Mouse (Mus musculus) forebrain, postnatal 0 days (tissue): ENCODE results near the gene Btla. TPM values are rescaled to one million over a fixed set of nuclear protein-coding genes. Genes with fewer than 3 reads are reported as not detected.

Experiments used
- ATAC-seq: fragments of 200-750 bp; cut with Nextera tagmentation; 2 replicates; pipeline ENCODE4 v1.8.0; 2017; ENCODE audit warnings: mild to moderate bottlenecking, moderate library complexity
- DNase-seq: peaks from one replicate; pipeline ENCODE4 v3.0.0-alpha.2; 2015
- H3K27ac ChIP-seq: fragments of 300-500 bp; sonication (generic); 2 replicates; pipeline ENCODE4 v1.5.1; 2014; ENCODE audit warnings: low read depth, mild to moderate bottlenecking, antibody characterized with exemption, low read length, moderate library complexity, mixed read lengths
- H3K27me3 ChIP-seq: fragments of 300-500 bp; sonication (generic); 2 replicates; pipeline ENCODE4 v1.6.1; 2014; ENCODE audit warnings: mild to moderate bottlenecking, low read length, mixed read lengths; ENCODE audit not compliant: insufficient read depth
- H3K36me3 ChIP-seq: fragments of 300-500 bp; sonication (generic); 2 replicates; pipeline ENCODE4 v1.6.1; 2014; ENCODE audit warnings: mild to moderate bottlenecking, moderate library complexity; ENCODE audit not compliant: insufficient read depth
- H3K4me1 ChIP-seq: fragments of 300-500 bp; sonication (generic); 2 replicates; pipeline ENCODE4 v1.6.1; 2014; ENCODE audit warnings: antibody characterized with exemption; ENCODE audit not compliant: insufficient read depth
- H3K4me2 ChIP-seq: fragments of 300-500 bp; sonication (generic); 2 replicates; pipeline ENCODE4 v1.6.1; 2014; ENCODE audit warnings: low read depth, mild to moderate bottlenecking, moderate library complexity
- H3K4me3 ChIP-seq: fragments of 300-500 bp; sonication (generic); 2 replicates; pipeline ENCODE4 v1.5.1; 2014; ENCODE audit warnings: low read depth, low read length, mixed read lengths
- H3K9ac ChIP-seq: fragments of 300-500 bp; sonication (generic); 2 replicates; pipeline ENCODE4 v1.6.1; 2014; ENCODE audit warnings: mild to moderate bottlenecking
- H3K9me3 ChIP-seq: fragments of 300-500 bp; sonication (generic); 2 replicates; pipeline ENCODE4 v1.6.1; 2016; ENCODE audit warnings: low read length
- CTCF ChIP-seq: sonication (generic); IDR thresholded peaks from 2 replicates; pipeline ENCODE4 v1.5.1; 2016; ENCODE audit warnings: antibody characterized with exemption, control low read depth, low read depth
- WGBS: fragments of 180-500 bp; shearing (Covaris S2); extraction: QIAGEN DNeasy Blood & Tissue Kit; methylation state at CpG from one replicate; pipeline ENCODE4 v1.1.7; 2014; 5-methylcytosine and 5-hydroxymethylcytosine counted together
- polyA plus RNA-seq: library from polyadenylated mRNA; unstranded; fragments of >200 nt; fragmentation: Nextera tagmentation; extraction: Ambion mirVana; gene quantifications from 2 replicates; pipeline ENCODE4 v1.2.1, GENCODE M21; 2015
- total RNA-seq: library from RNA; depleted of rRNA; stranded (reverse); fragments of >200 nt; gene quantifications from 2 replicates; pipeline ENCODE4 v1.2.3, GENCODE M21; 2014; rRNA removed

Btla gene
- total and polyA plus RNA-seq, 2 experiments from 2014 or later = 0.13 to 0.81 TPM

GRCm38 (mm10) chr16:45257567-45257966 lies 33.5 kb downstream of the Btla start:
- H3K36me3 ChIP-seq = no peaks in the 10 kb centered on the region
- ATAC-seq = no peak
- no peak overlapping the region for H3K9ac ChIP-seq
- no peaks in the 10 kb centered on the region for H3K4me1 ChIP-seq
- H3K27me3 ChIP-seq = no peaks in the 10 kb centered on the region
- no peak for DNase-seq
- WGBS = 89% methylated on average over 1 of the region's 1 CpGs
- no peak overlapping the region for H3K27ac ChIP-seq
- no peak for TF ChIP-seq CTCF
- no peak overlapping the region for H3K4me2 ChIP-seq
- no peak overlapping the region for H3K4me3 ChIP-seq
- no peaks in the 10 kb centered on the region for H3K9me3 ChIP-seq

GRCm38 (mm10) chr16:45259663-45260062 lies 35.5 kb downstream of the Btla start:
- DNase-seq (no peak), ATAC-seq (no peak)
- TF ChIP-seq CTCF = no peak
- Histone ChIP-seq H3K27me3 (no peaks in the 10 kb centered on the region), H3K4me3 (no peak overlapping the region), H3K4me1 (no peaks in the 10 kb centered on the region), H3K9me3 (no peaks in the 10 kb centered on the region), H3K27ac (no peak overlapping the region), H3K36me3 (no peaks in the 10 kb centered on the region), H3K4me2 (no peak overlapping the region), H3K9ac (no peak overlapping the region)
- 87% methylated on average over 2 of the region's 2 CpGs for WGBS

- Histone ChIP-seq H3K9ac (no peak overlapping the region), H3K36me3 (no peaks in the 10 kb centered on the region), H3K9me3 (no peaks in the 10 kb centered on the region), H3K27me3 (no peaks in the 10 kb centered on the region), H3K4me3 (no peak overlapping the region), H3K4me2 (no peak overlapping the region), H3K4me1 (no peaks in the 10 kb centered on the region), H3K27ac (no peak overlapping the region)
- no peak for TF ChIP-seq CTCF
- 86% methylated on average over 2 of the region's 2 CpGs for WGBS
- no peak for DNase-seq
- ATAC-seq = no peak
Observed at GRCm38 (mm10) chr16:45261321-45261720, 37.2 kb downstream of the Btla start.

GRCm38 (mm10) chr16:45262051-45262450 lies 37.9 kb downstream of the Btla start:
- Histone ChIP-seq H3K27ac (no peak overlapping the region), H3K27me3 (no peaks in the 10 kb centered on the region), H3K4me3 (no peak overlapping the region), H3K4me1 (no peaks in the 10 kb centered on the region), H3K4me2 (no peak overlapping the region), H3K36me3 (no peaks in the 10 kb centered on the region), H3K9ac (no peak overlapping the region), H3K9me3 (no peaks in the 10 kb centered on the region)
- no peak for ATAC-seq
- DNase-seq = no peak
- TF ChIP-seq CTCF = no peak

GRCm38 (mm10) chr16:45269886-45270285 lies 45.8 kb downstream of the Btla start:
- Histone ChIP-seq H3K4me2 (no peak overlapping the region), H3K4me3 (no peak overlapping the region), H3K9me3 (no peaks in the 10 kb centered on the region), H3K27me3 (no peaks in the 10 kb centered on the region), H3K27ac (no peak overlapping the region), H3K9ac (no peak overlapping the region), H3K36me3 (no peaks in the 10 kb centered on the region), H3K4me1 (no peaks in the 10 kb centered on the region)
- 72% methylated on average over 2 of the region's 2 CpGs for WGBS
- TF ChIP-seq CTCF = no peak
- ATAC-seq (no peak), DNase-seq (no peak)

- Histone ChIP-seq H3K4me3 (no peak overlapping the region), H3K4me1 (no peaks in the 10 kb centered on the region), H3K36me3 (no peaks in the 10 kb centered on the region), H3K9me3 (no peaks in the 10 kb centered on the region), H3K4me2 (no peak overlapping the region), H3K9ac (no peak overlapping the region), H3K27ac (no peak overlapping the region), H3K27me3 (no peaks in the 10 kb centered on the region)
- peak; percentile 8; the same call in 1 of the 2 replicates for TF ChIP-seq CTCF
- ATAC-seq = no peak
- DNase-seq = no peak
- 74% methylated on average over 1 of the region's 1 CpGs for WGBS
Observed at GRCm38 (mm10) chr16:45283093-45283492, 59.0 kb downstream of the Btla start.

GRCm38 (mm10) chr16:45297806-45298205 lies 73.7 kb downstream of the Btla start:
- Histone ChIP-seq H3K4me1 (no peaks in the 10 kb centered on the region), H3K4me2 (no peak overlapping the region), H3K9ac (no peak overlapping the region), H3K4me3 (no peak overlapping the region), H3K9me3 (no peaks in the 10 kb centered on the region), H3K36me3 (no peaks in the 10 kb centered on the region), H3K27ac (no peak overlapping the region), H3K27me3 (no peaks in the 10 kb centered on the region)
- DNase-seq (no peak), ATAC-seq (no peak)
- no peak for TF ChIP-seq CTCF
- WGBS = 75% methylated on average over 3 of the region's 3 CpGs

Other genes starting within 250 kb of the Btla start
- 11.5 and 15.9 TPM in 2 replicates for gene Ccdc80, start 130.9 kb upstream of the Btla start, total RNA-seq
- 19.5 and 22.4 TPM in 2 replicates for gene Ccdc80, start 130.9 kb upstream of the Btla start, polyA plus RNA-seq
- gene Slc35a5, start 65.6 kb upstream of the Btla start, total RNA-seq = 28.7 and 34.7 TPM in 2 replicates
- 25.2 and 29.4 TPM in 2 replicates for gene Slc35a5, start 65.6 kb upstream of the Btla start, polyA plus RNA-seq
- gene Atg3, start 65.5 kb upstream of the Btla start, total RNA-seq = 24.9 and 27.3 TPM in 2 replicates
- gene Atg3, start 65.5 kb upstream of the Btla start, polyA plus RNA-seq = 52.2 and 54.9 TPM in 2 replicates
- 312 and 318 TPM in 2 replicates for gene Cd200, start 184.7 kb downstream of the Btla start, total RNA-seq
- 433 and 445 TPM in 2 replicates for gene Cd200, start 184.7 kb downstream of the Btla start, polyA plus RNA-seq